Mouse (Mus musculus) C2C12 (cell line): Measurements from ENCODE around the gene Sorbs1.

ENCODE experiments used
- CTCF ChIP-seq: IDR thresholded peaks from one replicate; pipeline ENCODE4 v1.5.1; 2011; ENCODE audit not compliant: control insufficient read depth, insufficient read depth, insufficient read length
- MAX ChIP-seq: IDR thresholded peaks from one replicate; pipeline ENCODE4 v1.6.1; 2011; ENCODE audit warnings: mild to moderate bottlenecking, control low read depth
- MYOD1 ChIP-seq: IDR thresholded peaks from one replicate; pipeline ENCODE4 v1.6.1; 2011; ENCODE audit warnings: low read depth; ENCODE audit not compliant: control insufficient read depth, insufficient read length
- MYOG ChIP-seq: IDR thresholded peaks from one replicate; pipeline ENCODE4 v1.6.1; 2011; ENCODE audit not compliant: control insufficient read depth, insufficient read length; ENCODE audit errors: extremely low read depth

GRCm38 (mm10) chr19:40355075-40355474 is 158.5 kb downstream of the Sorbs1 start:
- TF ChIP-seq CTCF, result no peak
- no peak for TF ChIP-seq MYOD1
- no peak for TF ChIP-seq MAX
- TF ChIP-seq MYOG, result no peak
